24 mouse cellular contexts compared by ENCODE assay signal in genomic region chr16:27385649-27386048, GRCm38 (mm10). TPM values are rescaled to one million over a fixed set of nuclear protein-coding genes. Genes with fewer than 3 reads are reported as not detected.
DNase-seq lines count a peak whose midpoint lies in the region; ATAC-seq and TF ChIP-seq lines count a peak whose summit lies in the region.
"Had no signal": no experiment of that assay in that cellular context is flagged by ENCODE, and none has a peak within 500 bp of the region (broad histone marks: within the 10 kb centered on the region; RNA-seq: fewer than 3 reads in every experiment).

No protein-coding gene starts in this region.

- no peak overlapping the region for H3K4me2 ChIP-seq in forebrain, embryonic 14.5 days (ENCODE audit: low read length)
- H3K4me2 ChIP-seq in forebrain, embryonic 12.5 days = no peak overlapping the region
- no peak overlapping the region for H3K4me2 ChIP-seq in kidney, embryonic 16.5 days (replicated peaks; ENCODE audit: low read depth, low read length)
- H3K4me2 ChIP-seq: embryonic facial prominence, embryonic 15.5 days; hindbrain, embryonic 13.5 days had no signal

- 38% methylated on average over 1 of the region's 1 CpGs for WGBS in forebrain, embryonic 14.5 days
- 50% methylated on average over 1 of the region's 1 CpGs for WGBS in forebrain, embryonic 12.5 days
- WGBS in kidney, embryonic 16.5 days = 86% methylated on average over 1 of the region's 1 CpGs

- no peaks in the 10 kb centered on the region for H3K9me3 ChIP-seq in forebrain, embryonic 14.5 days (replicated peaks; ENCODE audit: control insufficient read depth, low read length)
- no peaks in the 10 kb centered on the region for H3K9me3 ChIP-seq in forebrain, embryonic 12.5 days
- H3K9me3 ChIP-seq in kidney, embryonic 16.5 days (ENCODE audit: low read length) = no peaks in the 10 kb centered on the region
- H3K9me3 ChIP-seq: embryonic facial prominence, embryonic 15.5 days; heart, embryonic 10.5 days; hindbrain, embryonic 13.5 days had no signal

- TF ChIP-seq CTCF in layer of hippocampus, adult 2 months (conservative IDR thresholded peaks at IDR 0.05) = no peak
- TF ChIP-seq CTCF in cortical plate, adult 2 months (IDR thresholded peaks at IDR 0.05; ENCODE audit: extremely low read depth, insufficient read depth, low read length) = no peak

- H3K36me3 ChIP-seq in forebrain, embryonic 14.5 days (ENCODE audit: control insufficient read depth, insufficient read depth, low read length) = no peaks in the 10 kb centered on the region
- no peaks in the 10 kb centered on the region for H3K36me3 ChIP-seq in forebrain, embryonic 12.5 days (replicated peaks)
- H3K36me3 ChIP-seq in kidney, embryonic 16.5 days (ENCODE audit: insufficient read depth, low read length) = no peaks in the 10 kb centered on the region
- H3K36me3 ChIP-seq: embryonic facial prominence, embryonic 15.5 days; heart, embryonic 10.5 days; hindbrain, embryonic 13.5 days had no signal

- H3K27ac ChIP-seq in forebrain, embryonic 14.5 days (ENCODE audit: low read depth, low read length) = no peak overlapping the region
- no peak overlapping the region for H3K27ac ChIP-seq in forebrain, embryonic 12.5 days
- H3K27ac ChIP-seq in layer of hippocampus, adult 2 months = peak overlapping the region; percentile 79
- H3K27ac ChIP-seq in cortical plate, adult 2 months (ENCODE audit: insufficient read depth, low read length) = peak overlapping the region; percentile 62
- no peak overlapping the region for H3K27ac ChIP-seq in kidney, embryonic 16.5 days (ENCODE audit: low read length)
- H3K27ac ChIP-seq: embryonic facial prominence, embryonic 15.5 days; heart, embryonic 10.5 days; hindbrain, embryonic 13.5 days had no signal

- no peaks in the 10 kb centered on the region for H3K27me3 ChIP-seq in forebrain, embryonic 14.5 days (replicated peaks; ENCODE audit: control insufficient read depth, insufficient read depth, low read length)
- H3K27me3 ChIP-seq in forebrain, embryonic 12.5 days = no peaks in the 10 kb centered on the region
- H3K27me3 ChIP-seq in kidney, embryonic 16.5 days (ENCODE audit: insufficient read depth, low read length) = no peaks in the 10 kb centered on the region
- H3K27me3 ChIP-seq: embryonic facial prominence, embryonic 15.5 days; hindbrain, embryonic 13.5 days; Patski had no signal

- TF ChIP-seq POLR2A in cortical plate, adult 2 months (IDR thresholded peaks at IDR 0.05; ENCODE audit: extremely low read depth, insufficient read depth, low read length) = no peak

- peaks cover 7% of the 10 kb centered on the region for H3K4me1 ChIP-seq in forebrain, embryonic 14.5 days (ENCODE audit: control insufficient read depth, insufficient read depth, low read length)
- peaks cover 16% of the 10 kb centered on the region for H3K4me1 ChIP-seq in forebrain, embryonic 12.5 days
- peaks cover 8% of the 10 kb centered on the region; the same call in 1 of the 2 replicates for H3K4me1 ChIP-seq in cortical plate, adult 2 months (ENCODE audit: control insufficient read depth, insufficient read depth, low read length)
- H3K4me1 ChIP-seq in kidney, embryonic 16.5 days (ENCODE audit: insufficient read depth, low read length) = peaks cover 25% of the 10 kb centered on the region

- no peak overlapping the region for H3K4me3 ChIP-seq in forebrain, embryonic 14.5 days (ENCODE audit: low read depth, low read length)
- no peak overlapping the region for H3K4me3 ChIP-seq in forebrain, embryonic 12.5 days (replicated peaks)
- no peak overlapping the region for H3K4me3 ChIP-seq in layer of hippocampus, adult 2 months
- H3K4me3 ChIP-seq in cortical plate, adult 2 months (ENCODE audit: insufficient read depth, low read length) = no peak overlapping the region
- H3K4me3 ChIP-seq in kidney, embryonic 16.5 days (ENCODE audit: low read length) = no peak overlapping the region
- H3K4me3 ChIP-seq: embryonic facial prominence, embryonic 15.5 days; erythroblast, embryonic 14.5 days; heart, embryonic 10.5 days; hindbrain, embryonic 13.5 days had no signal

- intact Hi-C loops in heart, postnatal 10 days (cut with DNase I) = no loop called here

- ATAC-seq in forebrain, embryonic 14.5 days = peak; percentile 35
- no peak for ATAC-seq in forebrain, embryonic 12.5 days (ENCODE audit: low FRiP score)
- ATAC-seq in kidney, embryonic 16.5 days (ENCODE audit: low FRiP score, low TSS enrichment) = no peak
- ATAC-seq: activated CD4-positive, CD25-positive, alpha-beta regulatory T cell, adult 4 months; hindbrain, postnatal 0 days; Patski had no signal

- H3K9ac ChIP-seq in forebrain, embryonic 14.5 days (ENCODE audit: low read length) = no peak overlapping the region
- no peak overlapping the region for H3K9ac ChIP-seq in forebrain, embryonic 12.5 days
- H3K9ac ChIP-seq in kidney, embryonic 16.5 days (replicated peaks; ENCODE audit: low read length) = no peak overlapping the region
- H3K9ac ChIP-seq: embryonic facial prominence, embryonic 15.5 days; hindbrain, embryonic 13.5 days had no signal

- DNase-seq in forebrain, embryonic 14.5 days (ENCODE audit: low spot score) = no peak
- DNase-seq in layer of hippocampus, adult 2 months (ENCODE audit: low spot score in 2 of 2) = no peak
- no peak for DNase-seq in layer of hippocampus, adult 8-10 months (ENCODE audit: low spot score in 2 of 2)
- no peak for DNase-seq in heart, postnatal 10 days
- DNase-seq: adrenal gland, adult 2 months; adrenal gland, postnatal 25 days; cerebellum, adult 2 months; embryo, embryonic 11 days; gastrocnemius, postnatal 36 days had no signal

RNA-seq across cellular contexts. Expression of gene Ccdc50, which starts 3.0 kb away (rescaled TPM):
- polyA plus RNA-seq in forebrain, embryonic 14.5 days (2014; fragmentation: Nextera tagmentation; extraction: Ambion mirVana) = 55.1 and 71.6 TPM in 2 replicates
- 64.9 and 65.5 TPM in 2 replicates for polyA plus RNA-seq in forebrain, embryonic 12.5 days (2016; fragmentation: Nextera tagmentation; extraction: Ambion mirVana)
- total RNA-seq in layer of hippocampus, adult 2 months (2021) = 10 to 100 TPM; 49.0 TPM
- 10 to 100 TPM; 49.4 to 59.4 (median 52.6) TPM for total RNA-seq in layer of hippocampus, adult 8-10 months (2022)
- 24.1 and 25.1 TPM in 2 replicates for polyA plus RNA-seq in cortical plate, adult 2 months (2012; rRNA removed)
- 44.9 and 51.7 TPM in 2 replicates for polyA plus RNA-seq in kidney, embryonic 16.5 days (2015; fragmentation: Nextera tagmentation; extraction: Ambion mirVana)
- total RNA-seq in heart, postnatal 10 days (2021) = 10 to 100 TPM; 56.6 to 58.2 TPM

RNA-seq across cellular contexts. Expression of gene Uts2b, which starts 15.6 kb away (rescaled TPM):
- polyA plus RNA-seq in forebrain, embryonic 14.5 days (2014; fragmentation: Nextera tagmentation; extraction: Ambion mirVana) = not detected in 2 replicates
- not detected in 2 replicates for polyA plus RNA-seq in forebrain, embryonic 12.5 days (2016; fragmentation: Nextera tagmentation; extraction: Ambion mirVana)
- not detected for total RNA-seq in layer of hippocampus, adult 2 months (2021)
- total RNA-seq in layer of hippocampus, adult 8-10 months (2022) = not detected
- not detected in 2 replicates for polyA plus RNA-seq in cortical plate, adult 2 months (2012; rRNA removed)
- not detected in 2 replicates for polyA plus RNA-seq in kidney, embryonic 16.5 days (2015; fragmentation: Nextera tagmentation; extraction: Ambion mirVana)
- total RNA-seq in heart, postnatal 10 days (2021) = 1 to 10 TPM in 1 of 2 experiments, under 1 TPM in 1; 0.64 to 1.1 TPM
- total RNA-seq: adrenal gland, adult 2 months; adrenal gland, postnatal 25 days; gastrocnemius, adult 8-10 months; gastrocnemius, postnatal 36 days; hematopoietic stem cell, adult 5-6 weeks had no signal
- polyA plus RNA-seq: activated CD4-positive, CD25-positive, alpha-beta regulatory T cell, adult 4 months; adrenal gland, adult 2 months; C2C12; embryonic facial prominence, embryonic 11.5 days; embryonic facial prominence, embryonic 15.5 days; erythroblast, embryonic 14.5 days; intestine, embryonic 14.5 days; Patski had no signal

Comparison
In these comparisons a context has a peak if more than half of its experiments do, and no peak if none do; other contexts are left out.
1. H3K27ac ChIP-seq: peak in layer of hippocampus, adult 2 months (single experiment) and cortical plate, adult 2 months (single experiment); none in forebrain, embryonic 14.5 days (single experiment), forebrain, embryonic 12.5 days (single experiment) and kidney, embryonic 16.5 days (single experiment).